Mouse (Mus musculus) heart, postnatal 0 days (tissue): ENCODE measurements around the gene Gorasp1.

Experiments
- CTCF ChIP-seq: IDR thresholded peaks from 2 replicates; pipeline ENCODE4 v1.5.1; 2016; ENCODE audit warnings: antibody characterized with exemption, control low read depth, low read depth
- EP300 ChIP-seq: IDR thresholded peaks from 2 replicates; pipeline ENCODE4 v1.6.1; 2016; ENCODE audit warnings: antibody characterized with exemption, low read depth

DNA sequence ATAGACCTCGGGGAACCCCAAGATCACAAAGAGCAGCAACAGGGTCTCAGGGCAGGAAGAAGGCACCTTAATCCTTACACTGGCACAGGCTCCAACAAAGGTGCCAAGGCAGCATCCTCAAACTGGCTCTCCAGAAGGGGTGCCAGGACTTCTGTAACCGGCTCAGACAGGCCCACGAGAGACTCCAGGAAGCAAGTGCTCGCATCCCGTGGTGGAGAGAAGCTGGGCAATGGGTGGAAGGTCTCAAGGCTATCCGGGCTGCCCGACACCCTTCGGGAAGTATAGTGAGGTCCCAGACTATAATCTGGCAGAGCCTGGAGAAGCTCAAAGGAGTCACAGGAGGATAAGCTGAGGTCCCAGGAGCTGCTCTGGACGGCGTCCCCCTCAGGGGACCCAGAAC lies 34.8 kb upstream of the Gorasp1 start:
- TF ChIP-seq EP300 (no peak), CTCF (no peak)
